Mouse (Mus musculus) brain, adult 10 weeks (tissue): ENCODE results near the gene Saxo1. TPM values are rescaled to one million over a fixed set of nuclear protein-coding genes. Genes with fewer than 3 reads are reported as not detected.

Experiments
- polyA plus RNA-seq: library from polyadenylated mRNA; stranded (reverse); fragments of 350-450 nt; fragmentation: Illumina TruSeq; extraction: RNeasy Lipid Tissue Mini Kit (QIAGEN cat#74804); gene quantifications from one replicate; pipeline ENCODE4 v1.2.3, GENCODE M21; 2015; ENCODE audit warnings: low read depth, low replicate concordance

Saxo1 gene
- not detected for polyA plus RNA-seq

DNA sequence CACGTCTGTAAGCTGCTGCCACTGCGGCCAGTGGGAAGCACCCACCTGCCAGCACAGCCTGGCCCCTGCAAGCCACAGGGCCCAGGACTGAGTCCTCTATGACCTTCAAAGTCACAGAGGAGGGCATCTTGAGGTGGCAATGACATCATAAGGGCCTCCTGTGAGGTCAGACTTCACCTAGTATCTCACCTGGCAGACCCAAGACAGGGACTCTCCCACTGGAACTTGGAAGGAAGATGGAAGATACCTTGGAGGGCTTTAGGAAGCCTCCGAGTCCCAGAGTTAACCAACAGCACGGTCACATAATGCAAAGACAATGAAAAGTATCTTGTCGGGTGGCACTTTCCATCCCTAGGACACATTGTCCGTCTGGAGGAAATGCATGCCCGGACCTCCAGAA is at the start of gene Saxo1:
Gene Saxo1 (minus strand): TSS at position 101 of the 400 bp plus-strand sequence.

DNA sequence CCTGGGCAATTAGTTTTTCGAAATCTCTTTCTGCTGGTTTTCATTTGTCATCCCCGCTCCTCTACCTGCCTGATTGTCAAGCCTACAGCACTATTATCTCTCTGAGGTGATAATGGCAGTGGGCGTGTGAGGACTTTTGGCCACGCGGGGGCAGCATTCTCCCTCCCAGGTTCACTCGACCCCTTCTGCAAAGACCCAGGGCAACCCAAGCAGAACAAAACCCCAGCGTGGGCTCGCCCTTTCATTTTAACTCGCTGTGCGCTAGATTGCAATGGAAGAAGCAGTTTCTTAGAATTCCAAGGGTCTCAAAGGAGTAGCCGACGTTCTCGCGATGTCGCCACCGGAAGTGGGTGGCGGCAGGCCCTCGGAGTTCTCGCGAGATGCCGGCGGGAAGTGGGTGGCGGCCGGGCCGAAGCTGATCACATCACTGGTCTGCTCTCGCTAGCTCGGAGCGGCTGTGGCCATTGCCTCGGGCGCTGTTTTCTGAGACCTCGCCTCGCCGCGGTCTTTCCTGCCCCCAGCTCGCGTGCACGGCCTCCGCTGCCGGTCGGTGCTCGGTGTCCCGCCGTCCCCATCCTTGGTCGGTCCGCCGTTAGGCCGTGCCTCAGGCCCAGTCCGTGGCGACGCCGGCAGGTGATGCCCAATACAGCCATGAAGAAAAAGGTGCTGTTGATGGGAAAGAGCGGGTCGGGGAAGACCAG is 17.3 kb upstream of the Saxo1 start, which contains the start of gene Rraga:
Gene Rraga (plus strand): TSS at position 386 of the 701 bp plus-strand sequence.

Other genes starting within 250 kb of the Saxo1 start
- gene Rraga, start 17.3 kb upstream of the Saxo1 start, polyA plus RNA-seq: 183 TPM
- 3.7 TPM for gene Haus6, start 53.7 kb upstream of the Saxo1 start, polyA plus RNA-seq
- 10.9 TPM for gene Plin2, start 111.7 kb upstream of the Saxo1 start, polyA plus RNA-seq
- 7.0 TPM for gene Dennd4c, start 190.2 kb upstream of the Saxo1 start, polyA plus RNA-seq